Mouse (Mus musculus): ENCODE measurements around the gene Camta1.

The Camta1 gene

GRCm38 (mm10) chr4:151330983-151331382 lies 530.7 kb downstream of the Camta1 start:
- DNase-seq (ENCODE audit: low spot score in 2 of 2): no peak

GRCm38 (mm10) chr4:151328071-151328470 lies 533.6 kb downstream of the Camta1 start:
- no peak for DNase-seq (ENCODE audit: low spot score in 2 of 2)

- no peak for DNase-seq (ENCODE audit: low spot score in 2 of 2)
Measured at GRCm38 (mm10) chr4:151326971-151327686, 534.5 kb downstream of the Camta1 start.

GRCm38 (mm10) chr4:151316428-151316827 lies 545.2 kb downstream of the Camta1 start:
- DNase-seq (ENCODE audit: low spot score in 2 of 2): no peak

- no peak for DNase-seq (ENCODE audit: low spot score in 2 of 2)
Measured at GRCm38 (mm10) chr4:151315726-151316125, 546.0 kb downstream of the Camta1 start.

GRCm38 (mm10) chr4:151310773-151311172 lies 550.9 kb downstream of the Camta1 start:
- DNase-seq (ENCODE audit: low spot score in 2 of 2): no peak

- DNase-seq (ENCODE audit: low spot score in 2 of 2): no peak
Measured at GRCm38 (mm10) chr4:151310056-151310685, 551.5 kb downstream of the Camta1 start.

- DNase-seq (ENCODE audit: low spot score in 2 of 2): peak in 1 of 2 experiments; percentile 51
Measured at GRCm38 (mm10) chr4:151306890-151307289, 554.8 kb downstream of the Camta1 start.

GRCm38 (mm10) chr4:151306311-151306765 lies 555.3 kb downstream of the Camta1 start:
- no peak for DNase-seq (ENCODE audit: low spot score in 2 of 2)

GRCm38 (mm10) chr4:151305761-151306160 lies 555.9 kb downstream of the Camta1 start:
- DNase-seq (ENCODE audit: low spot score in 2 of 2): no peak

GRCm38 (mm10) chr4:151303931-151304330 lies 557.7 kb downstream of the Camta1 start:
- DNase-seq (ENCODE audit: low spot score in 2 of 2): no peak

GRCm38 (mm10) chr4:151303436-151303835 lies 558.2 kb downstream of the Camta1 start:
- no peak for DNase-seq (ENCODE audit: low spot score in 2 of 2)

- peak in 1 of 2 experiments; percentile 18 for DNase-seq (ENCODE audit: low spot score in 2 of 2)
Measured at GRCm38 (mm10) chr4:151302195-151303126, 559.2 kb downstream of the Camta1 start.

GRCm38 (mm10) chr4:151301337-151301736 lies 560.3 kb downstream of the Camta1 start:
- no peak for DNase-seq (ENCODE audit: low spot score in 2 of 2)

- no peak for DNase-seq (ENCODE audit: low spot score in 2 of 2)
Measured at GRCm38 (mm10) chr4:151300706-151301105, 561.0 kb downstream of the Camta1 start.

- DNase-seq (ENCODE audit: low spot score in 2 of 2): no peak
Measured at GRCm38 (mm10) chr4:151295515-151296203, 566.0 kb downstream of the Camta1 start.

- DNase-seq (ENCODE audit: low spot score in 2 of 2): no peak
Measured at GRCm38 (mm10) chr4:151288893-151289585, 572.6 kb downstream of the Camta1 start.

- no peak for DNase-seq (ENCODE audit: low spot score in 2 of 2)
Measured at GRCm38 (mm10) chr4:151285905-151286445, 575.7 kb downstream of the Camta1 start.

GRCm38 (mm10) chr4:151285432-151285831 lies 576.2 kb downstream of the Camta1 start:
- DNase-seq (ENCODE audit: low spot score in 2 of 2): no peak

GRCm38 (mm10) chr4:151283092-151283741 lies 578.5 kb downstream of the Camta1 start:
- peak in 1 of 2 experiments; percentile 84 for DNase-seq (ENCODE audit: low spot score in 2 of 2)

Measured in left cerebral cortex, adult 9 months (tissue).